Mouse (Mus musculus) heart, embryonic 11.5 days (tissue): ENCODE measurements at regions not wholly inside any gene's neighbourhood (a gene's known extent, or its start where the extent isn't known, plus 50 kb on each side); places are given as distances from the start of the nearest gene placed in this dataset.

Experiments
- ATAC-seq: fragments of 200-750 bp; cut with Nextera tagmentation; replicated peaks from 2 replicates; pipeline ENCODE4 v1.8.0; 2017; ENCODE audit warnings: moderate library complexity; ENCODE audit not compliant: insufficient number of reproducible peaks, low FRiP score, low TSS enrichment
- H3K27ac ChIP-seq: fragments of 300-500 bp; sonication (generic); 2 replicates; pipeline ENCODE4 v1.5.1; 2014; ENCODE audit warnings: mild to moderate bottlenecking, low read depth, low read length
- H3K27me3 ChIP-seq: fragments of 300-500 bp; sonication (generic); 2 replicates; pipeline ENCODE4 v1.6.1; 2014; ENCODE audit warnings: mild to moderate bottlenecking, low read length, mixed read lengths; ENCODE audit not compliant: control insufficient read depth, insufficient read depth
- H3K36me3 ChIP-seq: fragments of 300-500 bp; sonication (generic); 2 replicates; pipeline ENCODE4 v1.6.1; 2014; ENCODE audit warnings: mild to moderate bottlenecking, low read length, moderate library complexity, mixed read lengths; ENCODE audit not compliant: control insufficient read depth, insufficient read depth
- H3K4me1 ChIP-seq: fragments of 300-500 bp; sonication (generic); 2 replicates; pipeline ENCODE4 v1.6.1; 2014; ENCODE audit warnings: low read length; ENCODE audit not compliant: control insufficient read depth, insufficient read depth
- H3K4me2 ChIP-seq: fragments of 300-500 bp; sonication (generic); 2 replicates; pipeline ENCODE4 v1.6.1; 2014; ENCODE audit warnings: mild to moderate bottlenecking, moderate library complexity
- H3K4me3 ChIP-seq: fragments of 300-500 bp; sonication (generic); 2 replicates; pipeline ENCODE4 v1.5.1; 2014; ENCODE audit warnings: low read depth, low read length
- H3K9ac ChIP-seq: fragments of 300-500 bp; sonication (generic); 2 replicates; pipeline ENCODE4 v1.6.1; 2014; ENCODE audit warnings: mild to moderate bottlenecking, low read depth, low read length, moderate library complexity
- H3K9me3 ChIP-seq: fragments of 300-500 bp; sonication (generic); replicated peaks from 2 replicates; pipeline ENCODE4 v1.6.1; 2016; ENCODE audit warnings: low read length; ENCODE audit not compliant: control insufficient read depth
- WGBS: fragments of 180-500 bp; shearing (Covaris S2); extraction: QIAGEN DNeasy Blood & Tissue Kit; methylation state at CpG from one replicate; pipeline ENCODE4 v1.1.7; 2014; ENCODE audit not compliant: insufficient replicate concordance; 5-methylcytosine and 5-hydroxymethylcytosine counted together

DNA sequence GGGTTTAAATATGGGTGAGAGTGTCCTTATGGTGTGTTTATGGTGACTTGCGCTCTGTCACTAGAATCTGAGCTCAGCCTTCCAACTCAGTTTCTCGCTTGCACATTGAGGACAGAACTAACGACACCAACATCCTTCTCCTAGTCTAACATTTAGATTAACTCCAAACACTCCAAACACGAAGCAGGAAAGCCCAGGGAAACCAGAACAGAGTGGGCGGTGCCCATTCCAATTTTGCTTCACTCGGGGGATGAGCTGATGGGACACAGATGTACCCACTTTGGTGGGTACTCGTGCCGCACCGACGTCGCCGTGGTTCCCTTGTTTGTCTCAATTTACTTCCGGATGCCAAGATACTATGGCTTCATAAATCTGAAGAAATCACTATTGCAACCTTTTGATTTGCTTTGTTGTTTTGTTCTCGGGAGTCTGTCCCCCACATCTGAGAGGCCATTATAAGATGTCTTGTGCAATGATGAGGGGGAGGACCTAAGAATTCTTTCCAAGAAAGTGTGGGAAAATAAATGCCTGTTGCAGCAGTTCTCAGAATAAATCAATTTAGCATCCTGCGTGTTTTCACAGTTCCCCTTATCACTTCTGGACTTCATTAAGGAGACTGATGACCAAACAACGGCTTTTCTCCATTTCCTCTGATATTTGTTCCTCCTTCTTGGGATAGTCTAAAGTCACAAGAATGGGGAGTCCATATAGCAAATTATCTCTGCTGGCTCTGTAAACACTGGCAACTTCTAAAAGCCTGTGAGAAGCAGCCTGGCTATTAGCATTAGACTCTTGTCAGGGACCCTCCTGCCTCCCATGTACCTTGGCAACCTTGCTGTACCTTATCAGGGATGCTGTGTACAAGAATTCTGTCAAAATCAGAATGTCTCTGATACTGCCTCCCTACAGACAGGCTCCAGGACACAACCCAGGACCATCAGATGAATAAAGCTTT is 96.2 kb upstream of the Klf9 start:
- H3K4me3 ChIP-seq = no peak overlapping the region
- H3K9ac ChIP-seq = no peak overlapping the region
- ATAC-seq = no peak
- H3K9me3 ChIP-seq = no peaks in the 10 kb centered on the region
- no peaks in the 10 kb centered on the region for H3K36me3 ChIP-seq
- no peak overlapping the region for H3K4me2 ChIP-seq
- H3K27ac ChIP-seq = no peak overlapping the region
- 76% methylated on average over 16 of the region's 16 CpGs for WGBS
- no peaks in the 10 kb centered on the region for H3K27me3 ChIP-seq
- no peaks in the 10 kb centered on the region for H3K4me1 ChIP-seq

DNA sequence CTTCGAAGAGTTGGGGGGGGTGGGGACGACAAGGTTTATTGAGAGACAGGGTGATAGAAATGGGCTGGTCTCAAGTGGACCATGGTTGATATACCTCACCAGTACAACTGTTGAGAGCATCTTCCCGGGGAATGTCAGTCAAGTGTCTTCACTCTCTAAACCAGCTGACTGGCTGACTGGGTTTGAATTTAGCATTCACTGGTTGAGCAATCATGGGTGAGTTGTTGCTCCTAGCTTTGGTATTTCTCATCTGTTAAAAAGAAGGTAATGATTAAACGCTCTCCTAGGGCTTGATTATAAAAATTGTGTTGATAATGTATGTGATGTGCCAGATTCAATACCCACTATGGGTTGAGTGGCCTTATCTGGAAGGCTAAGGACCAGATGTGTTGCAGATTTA is 89.6 kb upstream of the Klf9 start:
- WGBS = 84% methylated on average over 4 of the region's 4 CpGs
- Histone ChIP-seq H3K27ac (no peak overlapping the region), H3K4me1 (no peaks in the 10 kb centered on the region), H3K4me2 (no peak overlapping the region), H3K9me3 (no peaks in the 10 kb centered on the region), H3K9ac (no peak overlapping the region), H3K27me3 (no peaks in the 10 kb centered on the region), H3K36me3 (no peaks in the 10 kb centered on the region), H3K4me3 (no peak overlapping the region)
- ATAC-seq = no peak

DNA sequence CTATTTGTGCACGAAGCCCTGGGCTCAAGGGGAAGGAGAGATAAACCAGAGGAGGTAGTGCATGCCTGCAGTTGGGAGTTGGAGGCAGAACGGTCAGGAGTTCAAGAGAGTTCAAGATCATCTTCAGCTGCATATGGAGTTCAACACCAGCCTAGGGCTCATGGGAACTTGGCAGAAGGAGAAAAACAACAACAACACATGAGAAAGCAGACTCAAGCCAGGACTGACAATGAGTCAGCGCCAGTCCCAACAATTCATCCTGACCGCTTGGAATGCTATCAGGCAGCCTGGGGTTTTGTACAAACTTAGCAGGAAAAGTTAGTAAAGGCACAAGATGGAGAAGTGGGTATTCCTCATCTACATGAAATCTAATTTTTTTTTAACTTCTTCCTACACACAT is 86.6 kb upstream of the Klf9 start:
- 56% methylated on average over 4 of the region's 4 CpGs for WGBS
- no peak for ATAC-seq
- Histone ChIP-seq H3K27me3 (no peaks in the 10 kb centered on the region), H3K4me3 (no peak overlapping the region), H3K9ac (no peak overlapping the region), H3K4me2 (no peak overlapping the region), H3K36me3 (no peaks in the 10 kb centered on the region), H3K27ac (no peak overlapping the region), H3K9me3 (no peaks in the 10 kb centered on the region), H3K4me1 (peaks cover 9% of the 10 kb centered on the region; the same call in 1 of the 2 replicates)

DNA sequence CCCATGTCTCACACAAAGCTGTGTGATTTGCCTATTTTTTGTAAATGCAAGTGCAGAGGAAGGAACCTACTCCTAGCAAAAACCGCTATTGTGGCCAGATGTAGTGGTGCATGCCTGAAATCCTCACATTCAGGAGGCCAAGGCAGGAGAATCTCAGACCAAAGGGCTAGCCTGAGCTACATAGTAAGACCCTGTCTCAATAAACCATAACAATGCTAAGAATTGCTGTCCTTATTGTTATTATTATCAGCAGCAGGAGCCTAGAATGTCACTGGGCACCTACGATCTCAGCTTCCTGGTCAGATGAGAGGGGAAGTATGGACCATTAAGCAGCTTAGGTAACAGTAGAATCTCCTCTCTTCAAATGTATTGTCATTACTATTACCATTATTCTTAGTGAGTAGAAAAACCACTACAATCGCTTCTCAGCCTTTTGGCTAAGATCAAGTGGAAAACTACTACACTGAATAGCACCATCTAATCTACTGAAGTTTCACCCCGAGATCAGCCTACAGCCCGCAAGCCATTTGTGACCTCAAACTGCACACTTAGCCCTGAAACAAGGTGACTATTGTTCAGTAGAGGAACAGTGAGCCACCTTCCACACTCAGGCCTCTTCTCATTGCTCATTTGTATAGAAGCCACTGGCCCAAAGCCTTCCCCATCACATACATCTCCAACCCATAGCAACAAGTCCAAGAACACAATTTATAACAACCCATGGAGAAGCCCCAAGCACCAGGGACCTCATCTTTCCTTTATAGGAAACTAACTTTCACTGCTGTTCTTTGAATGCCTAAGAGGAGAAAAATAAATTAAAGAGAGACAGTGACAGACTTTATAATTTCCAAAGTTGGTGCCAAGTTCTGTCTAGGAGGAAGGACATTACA is 84.9 kb upstream of the Klf9 start:
- Histone ChIP-seq H3K4me2 (peak overlapping the region; percentile 73; the same call in 1 of the 2 replicates), H3K27me3 (no peaks in the 10 kb centered on the region), H3K9ac (no peak overlapping the region), H3K4me1 (peaks cover 9% of the 10 kb centered on the region; the same call in 1 of the 2 replicates), H3K9me3 (no peaks in the 10 kb centered on the region), H3K27ac (no peak overlapping the region), H3K36me3 (no peaks in the 10 kb centered on the region), H3K4me3 (no peak overlapping the region)
- 87% methylated on average over 5 of the region's 5 CpGs for WGBS
- ATAC-seq = no peak

DNA sequence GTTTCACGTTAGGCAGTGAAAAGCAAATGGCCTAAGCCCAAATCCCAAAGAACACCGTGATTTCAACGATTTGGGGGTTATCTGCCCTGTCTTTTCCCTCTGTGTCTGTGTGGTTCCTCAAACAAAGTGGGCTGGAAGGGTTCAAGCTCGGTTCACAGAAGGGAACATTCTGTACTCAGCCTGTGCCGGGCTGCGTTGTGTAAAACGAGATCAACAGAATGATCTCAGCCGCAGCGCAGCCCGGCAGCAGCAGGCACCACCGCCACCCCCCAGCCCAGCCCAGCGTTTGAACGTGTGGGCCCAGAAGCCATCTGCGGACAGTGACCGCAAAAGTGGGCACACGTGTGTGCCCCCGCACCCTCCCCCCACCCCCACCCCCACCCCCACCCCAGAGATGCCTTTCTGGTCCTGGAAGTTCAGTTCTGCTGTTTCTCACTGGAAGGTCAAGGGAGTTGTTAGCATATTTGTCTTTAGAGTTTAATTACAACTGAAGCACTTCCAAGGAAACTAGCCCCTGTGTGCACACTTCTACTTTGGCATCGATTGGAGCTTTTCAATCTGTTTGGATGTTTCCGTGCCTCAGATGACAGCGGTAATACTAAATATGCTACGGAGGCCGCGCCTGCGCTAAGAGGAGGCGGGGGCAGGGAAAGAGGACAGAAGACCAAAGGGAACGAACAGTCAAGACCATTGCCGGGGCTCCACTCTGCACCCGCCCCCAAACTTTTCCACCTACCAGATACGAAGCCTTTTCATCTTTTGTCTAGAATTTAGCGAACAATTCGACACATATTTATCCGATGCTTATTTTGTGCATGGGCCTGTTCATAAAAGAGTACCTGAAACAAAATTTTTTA is 83.9 kb upstream of the Klf9 start:
- Histone ChIP-seq H3K36me3 (no peaks in the 10 kb centered on the region), H3K9me3 (no peaks in the 10 kb centered on the region), H3K27me3 (no peaks in the 10 kb centered on the region), H3K4me2 (peak overlapping the region; percentile 73), H3K4me1 (peaks cover 9% of the 10 kb centered on the region; the same call in 1 of the 2 replicates), H3K9ac (peak overlapping the region; percentile 69), H3K27ac (no peak overlapping the region), H3K4me3 (peak overlapping the region; percentile 43)
- 1% methylated on average over 32 of the region's 32 CpGs for WGBS
- ATAC-seq = peak; percentile 84; the same call in 1 of the 2 replicates

DNA sequence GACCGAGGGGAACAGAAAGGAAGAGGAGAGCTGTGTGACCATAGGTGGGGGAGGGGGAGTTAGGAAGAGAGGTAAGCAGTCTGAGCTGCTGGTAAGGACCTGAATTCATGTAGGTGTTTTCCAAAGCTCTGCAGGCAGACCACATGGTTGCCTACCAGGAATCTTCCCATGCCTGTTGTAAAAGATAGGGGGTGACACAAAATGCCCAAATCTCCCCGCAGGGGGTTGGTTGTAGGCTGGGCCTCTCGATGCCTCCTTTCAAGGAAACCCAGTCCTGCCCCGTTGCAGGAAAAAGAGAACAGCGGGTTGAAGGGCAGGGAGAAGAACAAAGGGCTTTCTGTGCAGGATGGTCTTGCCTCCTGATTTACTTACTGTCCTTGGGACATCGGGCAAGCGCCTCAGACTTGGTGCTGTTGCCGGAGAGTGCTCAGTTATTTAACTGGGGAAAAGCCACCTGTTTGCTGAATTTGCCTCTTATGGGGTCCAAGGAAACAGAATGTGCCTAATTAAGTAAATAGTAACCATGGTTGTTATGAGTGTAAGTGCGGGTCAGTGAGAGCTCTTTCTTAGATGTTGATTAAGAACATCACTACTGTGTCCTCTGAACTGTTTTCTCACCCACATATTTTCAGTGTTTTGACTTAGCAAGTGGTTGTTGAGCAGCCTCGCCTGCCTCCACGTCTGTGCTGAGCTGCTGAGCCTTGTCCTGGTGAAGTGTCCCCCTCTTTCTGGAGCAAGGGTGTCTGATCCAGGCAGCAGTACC is 83.1 kb upstream of the Klf9 start:
- Histone ChIP-seq H3K4me1 (peaks cover 9% of the 10 kb centered on the region; the same call in 1 of the 2 replicates), H3K27me3 (no peaks in the 10 kb centered on the region), H3K4me2 (peak overlapping the region; percentile 73), H3K27ac (no peak overlapping the region), H3K9me3 (no peaks in the 10 kb centered on the region), H3K9ac (peak overlapping the region; percentile 69), H3K36me3 (no peaks in the 10 kb centered on the region), H3K4me3 (peak overlapping the region; percentile 43)
- no peak for ATAC-seq
- 26% methylated on average over 11 of the region's 11 CpGs for WGBS

DNA sequence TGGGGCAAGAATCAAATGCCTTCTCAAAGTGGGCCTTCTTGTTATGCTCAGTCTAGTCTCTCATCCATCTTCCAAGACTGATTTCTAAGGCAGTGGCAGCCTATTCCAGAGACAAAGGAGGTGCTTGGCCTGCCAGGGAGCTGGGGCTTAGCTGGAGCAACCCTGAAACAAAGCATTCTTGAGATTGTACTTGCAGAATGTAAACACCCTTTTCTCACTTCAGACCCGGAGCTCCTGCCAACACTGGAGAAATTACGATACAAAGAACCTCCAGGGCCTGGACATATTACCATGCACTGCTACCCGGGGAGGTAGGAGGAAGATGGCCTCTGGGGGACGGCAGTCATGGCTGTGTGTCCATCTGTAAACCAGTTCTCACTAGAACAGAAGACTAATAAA is 82.5 kb upstream of the Klf9 start:
- Histone ChIP-seq H3K36me3 (no peaks in the 10 kb centered on the region), H3K4me3 (no peak overlapping the region), H3K9me3 (no peaks in the 10 kb centered on the region), H3K9ac (no peak overlapping the region), H3K4me1 (peaks cover 9% of the 10 kb centered on the region; the same call in 1 of the 2 replicates), H3K27ac (no peak overlapping the region), H3K4me2 (no peak overlapping the region), H3K27me3 (no peaks in the 10 kb centered on the region)
- WGBS = 52% methylated on average over 4 of the region's 4 CpGs
- no peak for ATAC-seq
